Mouse (Mus musculus) ES-Bruce4 (cell line): ENCODE results near the gene Grwd1.

ENCODE experiments used
- CTCF ChIP-seq: IDR thresholded peaks from one replicate; pipeline ENCODE4 v1.8.1; 2011; ENCODE audit warnings: low read depth, low read length
- POLR2A ChIP-seq: IDR thresholded peaks from one replicate; pipeline ENCODE4 v1.8.1; 2011; ENCODE audit warnings: low read length; ENCODE audit not compliant: insufficient read depth

DNA sequence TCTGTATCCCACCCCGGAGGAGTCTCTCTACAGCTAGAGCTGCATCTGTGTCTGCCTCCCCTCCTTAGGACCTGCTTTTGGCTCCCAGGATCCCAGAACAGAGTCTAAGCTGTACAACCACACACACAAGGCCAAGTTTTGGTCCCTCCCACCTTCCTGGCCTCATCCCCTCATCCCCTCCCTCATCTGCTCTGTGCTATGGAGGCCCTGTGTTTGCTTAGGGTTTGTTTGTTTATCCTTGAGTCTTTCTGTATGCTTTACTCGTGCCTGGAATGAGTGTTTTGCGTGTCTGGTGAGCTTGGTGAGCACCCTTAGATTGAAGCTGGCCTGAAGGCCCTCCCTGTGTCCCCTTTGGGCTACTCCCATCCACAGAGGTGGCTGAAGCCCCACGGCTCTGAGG is 28.3 kb upstream of the Grwd1 start:
- TF ChIP-seq CTCF (no peak), POLR2A (no peak)
